11 mouse cellular contexts compared by ENCODE assay signal in genomic region chr5:118078550-118078949, GRCm38 (mm10). TPM values are rescaled to one million over a fixed set of nuclear protein-coding genes. Genes with fewer than 3 reads are reported as not detected.
"Had no signal": no experiment of that assay in that cellular context is flagged by ENCODE, and none has a peak within 500 bp of the region (broad histone marks: within the 10 kb centered on the region; RNA-seq: fewer than 3 reads in every experiment).

No protein-coding gene starts in this region.

- H3K9me3 ChIP-seq: intestine, embryonic 15.5 days; limb, embryonic 15.5 days; liver, embryonic 12.5 days had no signal

- H3K27ac ChIP-seq: intestine, embryonic 15.5 days; left cerebral cortex, adult 2 months; limb, embryonic 15.5 days; liver, embryonic 12.5 days; stomach, postnatal 0 days had no signal

- ATAC-seq: intestine, embryonic 15.5 days; liver, embryonic 12.5 days had no signal

- H3K27me3 ChIP-seq: intestine, embryonic 15.5 days; limb, embryonic 15.5 days; liver, embryonic 12.5 days had no signal

- H3K4me2 ChIP-seq: intestine, embryonic 15.5 days; limb, embryonic 15.5 days; liver, embryonic 12.5 days; lung, embryonic 14.5 days had no signal

- DNase-seq: kidney, adult 2 months; kidney, postnatal 25 days; lung, embryonic 14.5 days; lung, postnatal 10 days; thymus, postnatal 4 days had no signal

- H3K9ac ChIP-seq: intestine, embryonic 15.5 days; limb, embryonic 15.5 days; liver, embryonic 12.5 days; lung, embryonic 14.5 days had no signal

- H3K4me3 ChIP-seq: intestine, embryonic 15.5 days; left cerebral cortex, adult 2 months; limb, embryonic 15.5 days; liver, embryonic 12.5 days had no signal

RNA-seq across cellular contexts. Expression of gene Tesc, which starts 51.0 kb away (rescaled TPM):
- total RNA-seq: megakaryocyte-erythroid progenitor cell, adult 5-6 weeks had no signal
